Mouse (Mus musculus): ENCODE data around the gene Npcd.

The Npcd gene

GRCm38 (mm10) chr15:79764539-79765267 lies 69.3 kb downstream of the Npcd start:
- DNase-seq = no peak

- no peak for DNase-seq
Observed at GRCm38 (mm10) chr15:79763601-79764246, 70.3 kb downstream of the Npcd start.

- no peak for DNase-seq
Observed at GRCm38 (mm10) chr15:79763001-79763400, 71.0 kb downstream of the Npcd start.

- no peak for DNase-seq
Observed at GRCm38 (mm10) chr15:79760956-79761355, 73.1 kb downstream of the Npcd start.

GRCm38 (mm10) chr15:79757118-79757517 lies 76.9 kb downstream of the Npcd start:
- no peak for DNase-seq

- no peak for DNase-seq
Observed at GRCm38 (mm10) chr15:79755977-79756625, 77.9 kb downstream of the Npcd start.

GRCm38 (mm10) chr15:79755176-79755575 lies 78.9 kb downstream of the Npcd start:
- no peak for DNase-seq

- no peak for DNase-seq
Observed at GRCm38 (mm10) chr15:79753873-79754272, 80.2 kb downstream of the Npcd start.

- DNase-seq = no peak
Observed at GRCm38 (mm10) chr15:79753420-79753752, 80.7 kb downstream of the Npcd start.

- DNase-seq = peak; percentile 77
Observed at GRCm38 (mm10) chr15:79752742-79753419, 81.2 kb downstream of the Npcd start.

- peak; percentile 24 for DNase-seq
Observed at GRCm38 (mm10) chr15:79751772-79752171, 82.3 kb downstream of the Npcd start.

- no peak for DNase-seq
Observed at GRCm38 (mm10) chr15:79750266-79750665, 83.8 kb downstream of the Npcd start.

- DNase-seq = peak; percentile 31
Observed at GRCm38 (mm10) chr15:79749162-79749561, 84.9 kb downstream of the Npcd start.

- DNase-seq = peak; percentile 44
Observed at GRCm38 (mm10) chr15:79747998-79748397, 86.0 kb downstream of the Npcd start.

GRCm38 (mm10) chr15:79745883-79746282 lies 88.2 kb downstream of the Npcd start:
- no peak for DNase-seq

GRCm38 (mm10) chr15:79745312-79745711 lies 88.7 kb downstream of the Npcd start:
- no peak for DNase-seq

GRCm38 (mm10) chr15:79744742-79745141 lies 89.3 kb downstream of the Npcd start:
- no peak for DNase-seq

GRCm38 (mm10) chr15:79744001-79744400 lies 90.0 kb downstream of the Npcd start:
- no peak for DNase-seq

- no peak for DNase-seq
Observed at GRCm38 (mm10) chr15:79742706-79743023, 91.4 kb downstream of the Npcd start.

GRCm38 (mm10) chr15:79741921-79742705 lies 91.9 kb downstream of the Npcd start, which contains the start of gene Sun2:
Gene Sun2 (minus strand): TSS chr15:79742536.
- peak; percentile 96 for DNase-seq

- peak; percentile 58 for DNase-seq
Observed at GRCm38 (mm10) chr15:79741173-79741858, 92.7 kb downstream of the Npcd start.

GRCm38 (mm10) chr15:79740739-79741138 lies 93.3 kb downstream of the Npcd start:
- no peak for DNase-seq

Data from thymus, postnatal 25 days (tissue).